Mouse (Mus musculus) small intestine, adult 2 months (tissue): ENCODE data around the gene Esyt1. TPM values are rescaled to one million over a fixed set of nuclear protein-coding genes. Genes with fewer than 3 reads are reported as not detected.
A peak's percentile ranks its signal among the peaks of the same experiment; 100 is the strongest.

Experiments used
- H3K27ac ChIP-seq: fragments of 200-500 bp; 2 replicates; pipeline ENCODE4 v1.5.1; 2012; ENCODE audit warnings: low read depth, low read length, control low read depth, inconsistent platforms; ENCODE audit not compliant: insufficient read depth
- H3K27me3 ChIP-seq: fragments of 200-500 bp; 2 replicates; pipeline ENCODE4 v1.6.1; 2012; ENCODE audit warnings: mild to moderate bottlenecking, moderate library complexity, low read length, inconsistent platforms; ENCODE audit not compliant: control insufficient read depth, insufficient read depth
- H3K36me3 ChIP-seq: fragments of 200-500 bp; 2 replicates; pipeline ENCODE4 v1.6.1; 2012; ENCODE audit warnings: mild to moderate bottlenecking, low read length, control low read depth, inconsistent platforms; ENCODE audit not compliant: control insufficient read depth, insufficient read depth
- H3K4me1 ChIP-seq: fragments of 200-500 bp; 2 replicates; pipeline ENCODE4 v1.6.1; 2012; ENCODE audit warnings: low read length, inconsistent platforms, mixed read lengths; ENCODE audit not compliant: control insufficient read depth, insufficient read depth, insufficient read length
- H3K4me3 ChIP-seq: fragments of 200-500 bp; 2 replicates; pipeline ENCODE4 v1.5.1; 2012; ENCODE audit warnings: low read depth, mild to moderate bottlenecking, control low read depth, inconsistent platforms, low read length, moderate library complexity
- CTCF ChIP-seq: fragments of 200-500 bp; IDR thresholded peaks from 2 replicates; pipeline ENCODE4 v1.5.1; 2012; ENCODE audit warnings: low read depth, mild to moderate bottlenecking, control low read depth, inconsistent platforms, low read length, moderate library complexity, mixed read lengths; ENCODE audit not compliant: insufficient replicate concordance, insufficient read length; ENCODE audit errors: extremely low read depth
- POLR2A ChIP-seq: fragments of 200-500 bp; IDR thresholded peaks from 2 replicates; pipeline ENCODE4 v1.6.1; 2012; ENCODE audit warnings: low read depth, mild to moderate bottlenecking, control low read depth, inconsistent platforms, low read length, moderate library complexity
- WGBS: fragments of 180-500 bp; shearing (Covaris S2); methylation state at CpG from one replicate; pipeline ENCODE4 v1.1.7; 2018; 5-methylcytosine and 5-hydroxymethylcytosine counted together
- polyA plus RNA-seq: library from polyadenylated mRNA; depleted of rRNA; stranded (reverse); fragments of >200 nt; gene quantifications from 2 replicates; pipeline ENCODE4 v1.2.3, GENCODE M21; 2012

Esyt1 gene
- polyA plus RNA-seq, 1 experiment, result 26.3 TPM

GRCm38 (mm10) chr10:128544674-128545569 lies 19.3 kb upstream of the Esyt1 start:
- Histone ChIP-seq H3K27me3 (no peaks in the 10 kb centered on the region), H3K4me3 (no peak overlapping the region), H3K36me3 (peaks cover 24% of the 10 kb centered on the region), H3K27ac (no peak overlapping the region), H3K4me1 (peaks cover 2% of the 10 kb centered on the region; the same call in 1 of the 2 replicates)
- no peak for TF ChIP-seq CTCF
- TF ChIP-seq POLR2A, result no peak
- WGBS, result 93% methylated on average over 37 of the region's 37 CpGs

- no peaks in the 10 kb centered on the region for H3K27me3 ChIP-seq
- no peak overlapping the region for H3K4me3 ChIP-seq
- H3K27ac ChIP-seq, result no peak overlapping the region
- no peaks in the 10 kb centered on the region for H3K4me1 ChIP-seq
- TF ChIP-seq POLR2A, result no peak
- no peak for TF ChIP-seq CTCF
- H3K36me3 ChIP-seq, result peaks cover 24% of the 10 kb centered on the region
- WGBS, result 96% methylated on average over 15 of the region's 15 CpGs
These were observed 18.5 kb upstream of the Esyt1 start for GRCm38 (mm10) chr10:128544151-128544657.

DNA sequence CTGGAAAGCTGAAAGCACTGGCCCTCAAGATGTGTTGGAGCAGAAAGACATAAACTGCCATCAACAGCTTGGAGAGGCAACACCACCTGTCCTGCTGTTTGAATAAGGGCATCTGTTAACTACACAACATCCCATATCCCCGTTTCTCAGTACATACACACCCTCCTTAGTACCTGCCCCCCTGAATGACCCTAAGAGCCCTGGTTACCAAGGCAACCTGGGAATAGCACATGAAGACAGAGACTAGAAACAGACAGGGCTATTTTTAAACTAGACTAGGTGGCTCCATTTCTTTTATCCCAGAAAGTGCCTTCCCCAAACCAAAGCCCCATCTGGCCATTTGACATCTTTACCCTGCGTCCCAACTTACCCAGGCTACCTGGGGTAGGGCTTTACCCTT lies 17.4 kb upstream of the Esyt1 start:
- peaks cover 24% of the 10 kb centered on the region for H3K36me3 ChIP-seq
- TF ChIP-seq POLR2A, result no peak
- TF ChIP-seq CTCF, result no peak
- H3K27me3 ChIP-seq, result no peaks in the 10 kb centered on the region
- WGBS, result 59% methylated on average over 2 of the region's 2 CpGs
- no peaks in the 10 kb centered on the region for H3K4me1 ChIP-seq
- H3K4me3 ChIP-seq, result no peak overlapping the region
- no peak overlapping the region for H3K27ac ChIP-seq

DNA sequence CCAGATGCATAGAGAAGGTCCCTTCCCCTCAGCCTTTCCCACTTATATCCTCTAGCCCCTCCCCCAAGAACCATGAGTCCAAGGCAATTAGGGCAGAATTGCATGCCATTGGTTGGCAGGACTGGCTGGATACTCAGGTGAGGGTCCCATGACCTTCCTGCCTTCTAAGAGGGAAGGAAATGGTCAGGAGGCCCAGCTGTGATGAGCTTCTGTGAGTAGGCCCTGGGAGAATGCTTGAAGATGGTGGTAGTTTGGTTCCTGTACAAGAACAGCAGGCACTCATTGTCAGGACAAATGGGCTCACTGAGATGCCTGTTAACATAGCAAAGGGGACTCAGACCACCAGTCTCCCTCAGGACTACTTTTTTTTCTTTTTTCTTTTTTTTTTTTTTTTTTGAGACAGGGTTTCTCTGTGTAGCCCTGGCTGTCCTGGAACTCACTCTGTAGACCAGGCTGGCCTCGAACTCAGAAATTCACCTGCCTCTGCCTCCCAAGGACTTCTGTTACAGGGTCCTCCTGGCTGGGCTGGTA lies 12.7 kb upstream of the Esyt1 start:
- Histone ChIP-seq H3K27me3 (no peaks in the 10 kb centered on the region), H3K36me3 (peaks cover 4% of the 10 kb centered on the region; the same call in 1 of the 2 replicates), H3K4me3 (no peak overlapping the region), H3K4me1 (peaks cover 4% of the 10 kb centered on the region; the same call in 1 of the 2 replicates), H3K27ac (no peak overlapping the region)
- TF ChIP-seq POLR2A (no peak), CTCF (no peak)
- WGBS, result 93% methylated on average over 1 of the region's 1 CpGs

GRCm38 (mm10) chr10:128536266-128536940 lies 10.7 kb upstream of the Esyt1 start:
- TF ChIP-seq CTCF, result peak; percentile 84; the same call in 1 of the 2 replicates
- TF ChIP-seq POLR2A, result no peak
- Histone ChIP-seq H3K27ac (peak overlapping the region; percentile 48), H3K4me1 (peaks cover 4% of the 10 kb centered on the region; the same call in 1 of the 2 replicates), H3K27me3 (no peaks in the 10 kb centered on the region), H3K4me3 (no peak overlapping the region), H3K36me3 (no peaks in the 10 kb centered on the region)
- WGBS, result 10% methylated on average over 18 of the region's 18 CpGs

- H3K27ac ChIP-seq, result peak overlapping the region; percentile 48
- no peaks in the 10 kb centered on the region for H3K27me3 ChIP-seq
- no peak for TF ChIP-seq POLR2A
- TF ChIP-seq CTCF, result no peak
- H3K4me1 ChIP-seq, result peaks cover 4% of the 10 kb centered on the region; the same call in 1 of the 2 replicates
- 68% methylated on average over 4 of the region's 4 CpGs for WGBS
- H3K4me3 ChIP-seq, result no peak overlapping the region
- no peaks in the 10 kb centered on the region for H3K36me3 ChIP-seq
These were observed 10.1 kb upstream of the Esyt1 start for GRCm38 (mm10) chr10:128535624-128536265.
